Comparison of ENCODE assay signal across 18 mouse cellular contexts in genomic region chr10:22675848-22676630, GRCm38 (mm10). TPM values are rescaled to one million over a fixed set of nuclear protein-coding genes. Genes with fewer than 3 reads are reported as not detected.
A peak's percentile ranks its signal among the peaks of the same experiment; 100 is the strongest.
DNase-seq lines count a peak whose midpoint lies in the region; ATAC-seq lines count a peak whose summit lies in the region.
"Had no signal": no experiment of that assay in that cellular context is flagged by ENCODE, and none has a peak within 500 bp of the region (broad histone marks: within the 10 kb centered on the region; RNA-seq: fewer than 3 reads in every experiment).

No protein-coding gene starts in this region.

- no peaks in the 10 kb centered on the region for H3K36me3 ChIP-seq in forebrain, embryonic 10.5 days (replicated peaks)
- H3K36me3 ChIP-seq in forebrain, embryonic 11.5 days (ENCODE audit: control insufficient read depth, insufficient read depth, low read length), result no peaks in the 10 kb centered on the region
- H3K36me3 ChIP-seq in embryonic facial prominence, embryonic 14.5 days (ENCODE audit: control insufficient read depth, insufficient read depth, low read length), result no peaks in the 10 kb centered on the region
- H3K36me3 ChIP-seq: G1E; hindbrain, embryonic 13.5 days; liver, embryonic 13.5 days; midbrain, embryonic 15.5 days had no signal

- H3K27me3 ChIP-seq in forebrain, embryonic 10.5 days (ENCODE audit: poor library complexity, severe bottlenecking), result no peaks in the 10 kb centered on the region
- no peaks in the 10 kb centered on the region for H3K27me3 ChIP-seq in forebrain, embryonic 11.5 days (ENCODE audit: control insufficient read depth, insufficient read depth, low read length)
- H3K27me3 ChIP-seq in embryonic facial prominence, embryonic 14.5 days (replicated peaks; ENCODE audit: control insufficient read depth, insufficient read depth, low read length), result no peaks in the 10 kb centered on the region
- H3K27me3 ChIP-seq: hindbrain, embryonic 13.5 days; liver, embryonic 13.5 days; midbrain, embryonic 15.5 days had no signal

- DNase-seq in forebrain, embryonic 10.5 days (ENCODE audit: extremely low spot score, low spot score), result no peak
- DNase-seq in forebrain, embryonic 11.5 days (ENCODE audit: low spot score), result no peak
- DNase-seq in Muller cell, postnatal 12 days (ENCODE audit: inconsistent ontology term), result peak; percentile 29
- DNase-seq in cerebellum, adult 9-10 months, result peak; percentile 53
- DNase-seq in embryonic facial prominence, embryonic 14.5 days (ENCODE audit: low spot score), result peak; percentile 84
- no peak for DNase-seq in adrenal gland, adult 8-10 months
- DNase-seq in thymus, postnatal 4 days, result no peak
- no peak for DNase-seq in right cerebral cortex, postnatal 25 days
- DNase-seq: kidney, adult 2 months; liver, embryonic 13.5 days; lung, postnatal 14 days; retina, postnatal 1 day had no signal

- peaks cover 11% of the 10 kb centered on the region for H3K4me1 ChIP-seq in forebrain, embryonic 10.5 days
- no peaks in the 10 kb centered on the region for H3K4me1 ChIP-seq in forebrain, embryonic 11.5 days (replicated peaks; ENCODE audit: control insufficient read depth, insufficient read depth, low read length)
- peaks cover 6% of the 10 kb centered on the region for H3K4me1 ChIP-seq in embryonic facial prominence, embryonic 14.5 days (ENCODE audit: control insufficient read depth, insufficient read depth, low read length)
- H3K4me1 ChIP-seq: hindbrain, embryonic 13.5 days; liver, embryonic 13.5 days; midbrain, embryonic 15.5 days had no signal

- no peak overlapping the region for H3K9ac ChIP-seq in forebrain, embryonic 11.5 days (ENCODE audit: low read length)
- no peak overlapping the region for H3K9ac ChIP-seq in embryonic facial prominence, embryonic 14.5 days (ENCODE audit: low read depth, low read length)
- H3K9ac ChIP-seq: hindbrain, embryonic 13.5 days; liver, embryonic 13.5 days; midbrain, embryonic 15.5 days had no signal

- no peak overlapping the region for H3K4me3 ChIP-seq in forebrain, embryonic 10.5 days
- H3K4me3 ChIP-seq in forebrain, embryonic 11.5 days (ENCODE audit: low read depth, low read length), result no peak overlapping the region
- H3K4me3 ChIP-seq in embryonic facial prominence, embryonic 14.5 days (ENCODE audit: low read depth, low read length), result no peak overlapping the region
- H3K4me3 ChIP-seq: erythroblast, embryonic 14.5 days; hindbrain, embryonic 13.5 days; left cerebral cortex, adult 2 months; liver, embryonic 13.5 days; midbrain, embryonic 15.5 days had no signal

- no peak overlapping the region for H3K4me2 ChIP-seq in forebrain, embryonic 11.5 days (ENCODE audit: low read depth, low read length, severe bottlenecking)
- H3K4me2 ChIP-seq in embryonic facial prominence, embryonic 14.5 days (ENCODE audit: low read depth, low read length), result peak overlapping the region; percentile 38
- H3K4me2 ChIP-seq: heart, embryonic 11.5 days; hindbrain, embryonic 13.5 days; liver, embryonic 13.5 days; midbrain, embryonic 15.5 days had no signal

- no peaks in the 10 kb centered on the region for H3K9me3 ChIP-seq in forebrain, embryonic 10.5 days
- no peaks in the 10 kb centered on the region for H3K9me3 ChIP-seq in forebrain, embryonic 11.5 days (ENCODE audit: control insufficient read depth, low read length)
- H3K9me3 ChIP-seq in embryonic facial prominence, embryonic 14.5 days (ENCODE audit: control insufficient read depth, low read length), result peaks cover 11% of the 10 kb centered on the region; the same call in 1 of the 2 replicates
- H3K9me3 ChIP-seq: G1E; hindbrain, embryonic 13.5 days; liver, embryonic 13.5 days; midbrain, embryonic 15.5 days had no signal

- ATAC-seq in forebrain, embryonic 11.5 days (replicated peaks; ENCODE audit: low FRiP score), result no peak
- peak; percentile 81; the same call in 1 of the 2 replicates for ATAC-seq in embryonic facial prominence, embryonic 14.5 days (ENCODE audit: low read depth)
- ATAC-seq: midbrain, embryonic 15.5 days had no signal

- 73% methylated on average over 13 of the region's 13 CpGs for WGBS in forebrain, embryonic 10.5 days
- 59% methylated on average over 13 of the region's 13 CpGs for WGBS in forebrain, embryonic 11.5 days
- 34% methylated on average over 13 of the region's 13 CpGs for WGBS in embryonic facial prominence, embryonic 14.5 days

- peak overlapping the region; percentile 25; the same call in 1 of the 2 replicates for H3K27ac ChIP-seq in forebrain, embryonic 10.5 days
- H3K27ac ChIP-seq in forebrain, embryonic 11.5 days (ENCODE audit: low read depth, low read length), result no peak overlapping the region
- H3K27ac ChIP-seq in embryonic facial prominence, embryonic 14.5 days (replicated peaks; ENCODE audit: low read depth, low read length), result no peak overlapping the region
- H3K27ac ChIP-seq: hindbrain, embryonic 13.5 days; left cerebral cortex, adult 2 months; liver, embryonic 13.5 days; midbrain, embryonic 15.5 days had no signal

RNA-seq across cellular contexts. Expression of gene Slc2a12, which starts 31.2 kb away (rescaled TPM):
- 1.4 and 1.5 TPM in 2 replicates for polyA plus RNA-seq in forebrain, embryonic 10.5 days (2016; fragmentation: Nextera tagmentation; extraction: Ambion mirVana)
- 2.2 and 2.4 TPM in 2 replicates for polyA plus RNA-seq in forebrain, embryonic 11.5 days (2014; fragmentation: Nextera tagmentation; extraction: Ambion mirVana)
- polyA plus RNA-seq in embryonic facial prominence, embryonic 14.5 days (2014; fragmentation: Nextera tagmentation; extraction: Ambion mirVana), result 5.2 and 5.7 TPM in 2 replicates
- under 1 TPM; 0.78 to 0.96 (median 0.84) TPM for total RNA-seq in adrenal gland, adult 8-10 months (2022)
- polyA plus RNA-seq: erythroblast, embryonic 14.5 days; G1E had no signal

RNA-seq across cellular contexts. Expression of gene Tbpl1, which starts 55.7 kb away (rescaled TPM):
- polyA plus RNA-seq in forebrain, embryonic 10.5 days (2016; fragmentation: Nextera tagmentation; extraction: Ambion mirVana), result 82.2 and 85.7 TPM in 2 replicates
- polyA plus RNA-seq in forebrain, embryonic 11.5 days (2014; fragmentation: Nextera tagmentation; extraction: Ambion mirVana), result 109 and 111 TPM in 2 replicates
- 49.5 and 56.0 TPM in 2 replicates for polyA plus RNA-seq in embryonic facial prominence, embryonic 14.5 days (2014; fragmentation: Nextera tagmentation; extraction: Ambion mirVana)
- 10 to 100 TPM; 23.9 to 27.1 (median 26.5) TPM for total RNA-seq in adrenal gland, adult 8-10 months (2022)

Comparison
In these comparisons a context has a peak if more than half of its experiments do, and no peak if none do; other contexts are left out.
1. DNase-seq: peak in Muller cell, postnatal 12 days (single experiment), cerebellum, adult 9-10 months (single experiment) and embryonic facial prominence, embryonic 14.5 days (single experiment); none in forebrain, embryonic 10.5 days (single experiment), forebrain, embryonic 11.5 days (single experiment), adrenal gland, adult 8-10 months (single experiment), thymus, postnatal 4 days (single experiment) and right cerebral cortex, postnatal 25 days (single experiment).